Mouse (Mus musculus) left cerebral cortex, adult 9 months (tissue): ENCODE results near the gene Slc39a5.
A peak's percentile ranks its signal among the peaks of the same experiment; 100 is the strongest.

Source experiments
- DNase-seq, 2 experiments: peaks; one replicate each; pipeline ENCODE4 v3.0.0; 2022; ENCODE audit warnings: low spot score in 2 of 2

The Slc39a5 gene

DNA sequence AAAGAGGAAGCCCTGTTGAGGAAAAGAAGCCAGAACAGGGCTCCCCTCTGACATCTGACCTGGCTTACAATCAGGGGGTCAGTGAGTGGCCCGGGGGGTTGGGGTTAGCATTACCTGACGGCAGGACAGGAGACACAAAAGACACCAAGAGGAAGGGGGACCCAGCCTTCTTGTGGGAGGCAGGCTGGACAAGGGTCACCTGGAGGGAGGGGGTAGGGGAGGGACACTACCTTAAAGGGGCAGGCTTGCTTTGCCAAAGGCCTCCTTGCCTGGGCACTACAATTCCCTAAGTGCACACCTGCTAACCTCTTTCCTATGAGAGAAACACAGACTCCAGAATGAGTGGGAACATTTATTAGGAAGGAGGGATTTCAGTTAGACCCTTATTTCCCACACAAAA lies at the start of gene Slc39a5:
Gene Slc39a5 (minus strand): TSS at position 174 of the 400 bp plus-strand sequence.
- DNase-seq: no peak

- DNase-seq: no peak
Observed at GRCm38 (mm10) chr10:128445407-128445806, 44.4 kb upstream of the Slc39a5 start.

DNA sequence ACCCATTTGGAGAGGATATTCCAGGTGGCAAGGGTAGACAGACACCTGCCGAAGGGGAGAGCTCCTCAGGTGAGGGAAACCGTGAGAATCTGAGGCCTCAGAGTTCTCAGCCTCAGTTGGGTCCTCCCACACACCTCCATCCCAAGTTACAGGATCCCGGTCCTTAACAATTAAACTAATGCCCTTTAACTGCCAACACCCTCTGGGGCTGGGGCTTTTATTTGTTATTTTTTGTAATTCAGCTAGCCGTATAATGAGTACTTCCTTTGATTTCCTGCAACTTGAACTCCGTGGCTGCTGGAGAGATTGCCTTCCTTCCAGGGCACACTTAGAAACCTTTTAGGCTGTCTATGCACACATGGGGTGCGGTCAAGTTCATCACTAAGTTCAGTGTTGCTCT lies 43.3 kb upstream of the Slc39a5 start:
- no peak for DNase-seq

DNA sequence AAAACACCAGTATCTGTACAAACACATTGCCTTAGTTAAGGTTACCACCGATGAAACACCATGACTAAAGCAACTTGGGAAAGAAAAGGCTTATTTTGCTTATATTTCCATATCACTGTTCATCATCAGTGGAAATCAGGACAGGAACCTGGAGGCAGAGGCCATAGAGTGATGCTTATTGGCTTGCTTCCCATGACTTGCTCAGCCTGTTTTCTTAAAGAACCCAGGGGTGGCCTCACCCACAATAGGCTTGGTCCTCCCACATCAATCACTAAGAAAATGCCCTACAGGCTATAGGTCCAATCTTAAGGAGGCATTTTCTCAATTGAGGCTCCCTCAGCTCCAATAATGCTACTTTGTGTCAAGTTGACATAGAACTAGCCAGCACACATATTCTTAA lies 41.7 kb upstream of the Slc39a5 start:
- DNase-seq: no peak

DNA sequence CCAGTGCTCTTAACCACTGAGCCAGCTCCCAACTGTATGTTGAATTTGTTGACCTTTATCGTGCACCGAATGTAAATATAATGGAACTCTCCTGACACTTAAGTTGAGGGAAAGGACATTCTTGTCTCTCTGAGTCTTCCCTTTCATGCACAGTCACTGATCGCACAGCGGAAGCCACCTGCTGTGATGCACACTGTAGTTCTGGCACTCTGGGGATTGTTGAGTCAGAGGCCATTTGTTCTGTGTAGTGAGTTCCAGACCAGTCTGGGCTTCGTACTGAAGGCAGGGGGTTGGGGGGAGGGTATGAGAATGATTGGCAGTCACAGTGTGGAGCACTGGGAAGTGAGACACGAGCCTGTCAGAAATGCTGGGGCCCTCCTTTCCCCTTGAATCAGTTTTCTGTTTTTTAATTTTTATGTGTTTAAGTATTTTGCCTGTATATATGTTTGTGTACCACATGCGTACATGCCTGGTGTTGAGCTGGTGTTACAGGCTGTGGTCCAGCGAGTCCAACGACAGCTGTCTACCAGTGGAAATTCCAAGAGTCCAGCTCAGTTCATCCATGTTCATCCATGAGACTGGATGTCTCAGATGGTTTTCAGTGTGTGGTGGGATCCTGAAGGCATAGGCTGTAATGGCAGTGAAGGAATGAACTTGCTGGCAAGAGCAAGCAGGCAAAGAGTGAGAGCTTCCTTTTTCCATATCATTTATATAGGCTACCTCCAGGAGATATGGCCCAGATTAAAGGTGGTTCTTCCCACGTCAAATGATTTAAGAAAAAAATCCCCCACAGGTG lies 40.5 kb upstream of the Slc39a5 start:
- no peak for DNase-seq

- no peak for DNase-seq
Observed at GRCm38 (mm10) chr10:128440407-128440806, 39.4 kb upstream of the Slc39a5 start.

GRCm38 (mm10) chr10:128438675-128439279 lies 37.7 kb upstream of the Slc39a5 start:
- DNase-seq: peak in 1 of 2 experiments; percentile 46

DNA sequence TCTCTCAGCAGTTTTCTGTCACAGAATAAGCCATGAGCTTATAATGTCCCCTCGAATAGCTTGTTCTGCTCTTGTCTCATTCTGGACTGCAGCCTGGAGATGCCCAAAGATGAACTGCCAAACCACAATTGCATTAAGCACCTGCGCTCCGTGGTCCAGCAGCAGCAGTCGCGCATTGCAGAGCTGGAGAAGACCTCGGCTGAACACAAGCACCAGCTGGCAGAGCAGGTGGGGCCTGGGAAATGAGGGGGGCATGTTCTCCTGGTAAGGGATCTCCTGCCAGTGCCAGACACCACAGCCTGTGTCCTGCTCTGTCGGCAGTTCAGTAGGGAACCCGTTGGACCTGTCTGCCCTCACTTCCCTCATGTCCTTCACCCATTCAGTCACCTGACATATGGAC lies 35.3 kb upstream of the Slc39a5 start:
- DNase-seq: no peak

GRCm38 (mm10) chr10:128435873-128436272 lies 34.8 kb upstream of the Slc39a5 start:
- no peak for DNase-seq

- no peak for DNase-seq
Observed at GRCm38 (mm10) chr10:128435186-128435823, 34.3 kb upstream of the Slc39a5 start.

GRCm38 (mm10) chr10:128434681-128435080 lies 33.7 kb upstream of the Slc39a5 start:
- DNase-seq: no peak

- no peak for DNase-seq
Observed at GRCm38 (mm10) chr10:128433417-128433816, 32.4 kb upstream of the Slc39a5 start.

DNA sequence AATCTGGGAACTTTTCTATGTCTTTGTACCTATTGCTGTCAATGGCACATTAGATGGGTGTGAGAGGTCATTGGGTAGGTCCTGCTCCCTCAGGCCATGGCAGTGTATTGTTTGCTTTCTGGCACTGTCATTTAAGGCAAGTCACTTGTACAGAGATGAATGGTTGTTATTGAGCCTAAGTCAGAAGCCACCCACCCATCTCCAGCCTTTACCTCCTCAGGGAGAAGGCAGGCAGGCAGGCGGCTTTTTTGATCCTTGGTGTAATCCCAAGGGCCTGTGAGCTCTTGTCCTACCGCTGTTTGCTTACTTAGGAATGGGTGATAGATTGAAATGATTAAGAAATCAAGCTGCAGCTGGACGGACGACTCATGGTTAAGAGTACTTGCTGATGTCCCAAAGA lies 28.4 kb upstream of the Slc39a5 start:
- no peak for DNase-seq

GRCm38 (mm10) chr10:128429052-128429451 lies 28.0 kb upstream of the Slc39a5 start:
- no peak for DNase-seq

GRCm38 (mm10) chr10:128425260-128425659 lies 24.2 kb upstream of the Slc39a5 start:
- no peak for DNase-seq

DNA sequence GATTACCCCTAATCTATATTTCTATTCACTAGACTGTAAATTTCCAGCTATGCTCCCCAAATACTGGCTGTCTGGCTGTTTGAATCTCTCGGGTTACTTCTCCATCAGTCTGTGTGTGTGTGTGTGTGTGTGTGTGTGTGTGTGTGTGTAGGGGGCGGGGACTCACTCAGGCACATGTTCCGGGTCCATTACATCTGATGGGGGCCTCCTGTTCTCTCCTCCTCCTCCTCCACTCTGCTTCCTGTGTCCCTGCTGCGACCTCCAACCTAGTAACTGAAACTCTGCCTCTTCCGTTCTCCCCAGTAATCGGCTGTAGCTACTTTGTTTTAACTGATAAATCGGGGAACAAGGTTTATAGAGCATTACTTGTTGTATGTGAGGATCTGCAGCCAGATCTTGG lies 23.6 kb upstream of the Slc39a5 start:
- no peak for DNase-seq

DNA sequence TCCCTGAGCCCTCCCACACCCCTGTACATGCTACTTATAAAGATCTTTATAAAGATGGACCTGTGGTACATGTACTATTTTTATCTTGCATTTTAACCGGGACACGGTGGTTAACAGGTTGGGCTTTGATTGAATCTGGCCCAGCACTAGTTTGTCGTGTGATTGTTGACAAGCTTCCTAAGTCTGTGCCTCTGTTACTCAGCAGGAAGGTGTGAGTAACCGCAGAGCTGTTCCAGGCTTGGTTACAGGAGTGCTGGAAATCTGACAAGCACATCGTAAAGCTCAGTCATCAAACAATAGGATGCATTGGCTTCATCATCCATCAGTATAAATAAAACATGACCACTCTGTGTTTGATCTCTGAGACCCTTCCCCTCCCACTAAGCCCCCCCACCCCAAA lies 21.4 kb upstream of the Slc39a5 start:
- DNase-seq: no peak

DNA sequence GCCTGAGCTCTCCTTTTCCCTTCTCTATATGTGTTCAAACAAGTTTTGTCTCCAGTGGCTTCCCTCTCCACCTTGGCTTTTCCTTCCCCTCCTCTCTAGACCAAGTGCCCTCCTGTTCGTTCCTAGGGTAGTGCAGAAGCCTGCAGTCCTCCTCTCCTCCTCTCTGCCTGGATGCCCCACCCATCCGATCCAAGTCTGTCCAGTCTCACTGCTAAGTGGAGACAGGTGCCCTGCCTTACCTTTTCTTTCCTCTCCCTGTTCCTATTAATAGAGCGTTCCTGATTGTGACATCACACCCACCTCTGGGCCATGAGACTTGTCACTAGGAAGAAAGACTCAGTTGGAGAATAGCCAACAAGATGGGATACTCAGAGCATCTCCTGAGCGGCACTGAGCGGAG lies 13.8 kb upstream of the Slc39a5 start:
- no peak for DNase-seq

GRCm38 (mm10) chr10:128413076-128413475 lies 12.0 kb upstream of the Slc39a5 start:
- DNase-seq: no peak

- DNase-seq: no peak
Observed at GRCm38 (mm10) chr10:128412558-128412957, 11.5 kb upstream of the Slc39a5 start.

- no peak for DNase-seq
Observed at GRCm38 (mm10) chr10:128412055-128412381, 11.0 kb upstream of the Slc39a5 start.

DNA sequence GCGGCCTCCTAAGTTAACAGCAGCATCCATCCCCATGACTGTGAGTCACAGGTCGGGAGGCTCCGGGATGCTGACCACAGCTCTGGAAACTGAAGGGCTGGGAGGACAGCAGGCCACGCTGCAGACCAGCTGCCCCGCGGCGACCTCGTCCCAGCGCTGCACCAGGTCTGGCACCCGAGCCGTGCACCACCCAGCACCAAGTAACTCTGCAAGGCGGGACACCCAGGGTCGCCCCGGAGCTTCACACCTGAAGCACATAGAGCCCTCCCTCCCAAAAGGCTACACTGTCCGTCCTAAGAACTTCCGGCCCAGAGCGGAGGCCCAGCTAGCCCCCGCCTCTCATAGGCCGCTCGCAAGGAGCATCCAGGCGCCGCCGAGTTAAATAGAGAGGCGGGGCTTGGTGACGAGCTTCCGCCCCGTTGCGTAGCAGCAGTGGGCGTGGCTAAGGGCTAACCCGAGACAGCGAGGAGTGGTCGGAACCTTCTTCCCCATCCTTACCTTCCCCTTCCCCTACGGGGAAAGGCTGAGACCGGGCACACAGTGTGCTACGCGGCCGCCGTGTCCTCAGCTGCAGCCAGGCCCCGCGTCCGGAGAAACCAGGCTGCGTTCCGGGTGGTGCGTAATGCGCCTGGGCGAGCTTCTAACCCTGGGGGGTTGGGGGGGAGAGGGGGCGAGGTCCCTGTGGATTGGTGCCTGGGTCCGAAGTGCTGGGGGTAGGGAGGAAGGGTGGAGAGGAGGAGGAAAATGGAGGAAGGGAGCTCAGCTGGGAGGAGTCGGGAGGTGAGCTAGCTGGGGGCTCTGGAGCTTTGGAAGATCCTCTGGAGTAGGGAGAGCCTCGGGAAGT lies 10.4 kb upstream of the Slc39a5 start, which contains the start of the genes Nabp2 and Rnf41:
Gene Nabp2 (minus strand): TSS at position 282 of the 844 bp plus-strand sequence.
Gene Rnf41 (plus strand): TSS at position 447 of the 844 bp plus-strand sequence.
- DNase-seq: peak; percentile 90 to 96
